Mouse (Mus musculus): Measurements from ENCODE around the gene Bmp2k.

DNA sequence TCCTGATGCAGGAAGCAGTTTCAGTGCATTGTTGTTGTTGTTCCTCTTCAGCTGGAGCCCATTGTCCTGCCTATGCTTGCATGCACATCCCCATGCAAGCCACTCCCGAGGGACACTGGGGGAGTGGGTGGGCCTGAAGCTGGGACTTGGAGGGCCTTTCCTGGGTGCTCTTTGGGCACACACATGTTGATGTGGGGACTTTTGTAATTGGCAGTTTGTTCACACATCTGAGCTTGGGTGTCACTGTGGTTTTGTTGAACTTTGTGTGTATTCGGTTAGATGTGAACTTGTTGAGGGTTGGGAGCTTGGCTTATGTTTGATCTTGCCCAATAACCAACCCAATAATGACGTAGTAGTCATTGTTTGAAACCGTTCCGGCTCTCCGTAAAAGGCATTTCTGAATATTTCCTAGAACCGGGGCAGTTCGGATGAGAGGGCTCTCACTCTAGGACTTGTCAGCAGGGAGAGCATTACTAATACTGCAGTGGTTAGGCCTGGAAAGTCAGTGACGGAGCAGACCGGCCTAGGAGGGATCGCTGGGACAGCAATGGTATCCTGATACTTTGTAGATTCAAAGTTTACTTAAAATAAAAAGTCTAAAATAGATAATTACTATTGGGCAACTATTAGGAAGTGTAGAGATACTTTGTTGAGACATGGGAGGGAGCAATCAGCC, 78.1 kb downstream of the Bmp2k start:
- no peak for TF ChIP-seq GATA1 (IDR thresholded peaks at IDR 0.05; ENCODE audit: borderline replicate concordance, low read length)
- no peak for TF ChIP-seq FLI1 (IDR thresholded peaks at IDR 0.05; ENCODE audit: low read length)

All from megakaryocyte, embryonic 14.5 days (primary cell).